17 mouse cellular contexts compared by ENCODE assay signal in genomic region chr7:134581746-134582145, GRCm38 (mm10).
DNase-seq lines count a peak whose midpoint lies in the region; ATAC-seq lines count a peak whose summit lies in the region.
"Had no signal": no experiment of that assay in that cellular context is flagged by ENCODE, and none has a peak within 500 bp of the region (broad histone marks: within the 10 kb centered on the region; RNA-seq: fewer than 3 reads in every experiment).

No protein-coding gene starts in this region.

- peak; percentile 58 for DNase-seq in adrenal gland, adult 2 months
- no peak for DNase-seq in adrenal gland, postnatal 4 days (ENCODE audit: low spot score in 2 of 2)
- DNase-seq in adrenal gland, postnatal 14 days = peak; percentile 24
- DNase-seq in adrenal gland, postnatal 25 days = no peak
- DNase-seq in adrenal gland, postnatal 36 days = peak; percentile 16 to 34
- DNase-seq: cerebellum, adult 11 months; cerebellum, adult 18-20 months; cerebellum, adult 8-10 months; cerebellum, adult 9-11 months; cerebellum, postnatal 14 days; cerebellum, postnatal 36 days; embryo, embryonic 11 days had no signal

- no peak for ATAC-seq in CD4-positive, CD25-positive, alpha-beta regulatory T cell, adult 4 months
- ATAC-seq: activated CD4-positive, CD25-positive, alpha-beta regulatory T cell, adult 4 months; forebrain, embryonic 14.5 days; forebrain, embryonic 16.5 days; Patski had no signal

Comparison
In these comparisons a context has a peak if more than half of its experiments do, and no peak if none do; other contexts are left out.
1. DNase-seq: peak in adrenal gland, adult 2 months (single experiment), adrenal gland, postnatal 14 days (single experiment) and adrenal gland, postnatal 36 days (2 of 2); none in adrenal gland, postnatal 4 days (0 of 2) and adrenal gland, postnatal 25 days (single experiment).